Mouse (Mus musculus) spleen, adult 2 months (tissue): ENCODE data around the gene Lrrc25. TPM values are rescaled to one million over a fixed set of nuclear protein-coding genes. Genes with fewer than 3 reads are reported as not detected.
"Not testable (repeated sequence)": the region's sequence is repeated elsewhere in the genome, so short reads cannot be mapped to it uniquely, and the experiment has no call there.

Experiments
- DNase-seq, 2 experiments: peaks; one replicate each; pipeline versions ENCODE4 v3.0.0 to v3.0.0-alpha.2; 2012 to 2021; ENCODE audit warnings: low spot score in 2 of 2, low read depth in 1 of 2
- H3K27ac ChIP-seq: fragments of 200-500 bp; 2 replicates; pipeline ENCODE4 v1.5.1; 2012; ENCODE audit warnings: low read length, inconsistent platforms; ENCODE audit not compliant: insufficient read depth
- H3K27me3 ChIP-seq: fragments of 200-500 bp; 2 replicates; pipeline ENCODE4 v1.6.1; 2012; ENCODE audit warnings: mild to moderate bottlenecking, moderate library complexity, low read length, inconsistent platforms; ENCODE audit not compliant: control insufficient read depth, insufficient read depth
- H3K36me3 ChIP-seq: fragments of 200-500 bp; 2 replicates; pipeline ENCODE4 v1.6.1; 2012; ENCODE audit warnings: mild to moderate bottlenecking, low read length, inconsistent platforms; ENCODE audit not compliant: control insufficient read depth, insufficient read depth
- H3K4me1 ChIP-seq: fragments of 200-500 bp; 2 replicates; pipeline ENCODE4 v1.6.1; 2011; ENCODE audit warnings: inconsistent platforms; ENCODE audit not compliant: control insufficient read depth, insufficient read depth, insufficient read length
- H3K4me3 ChIP-seq: fragments of 200-500 bp; 2 replicates; pipeline ENCODE4 v1.5.1; 2011; ENCODE audit warnings: mild to moderate bottlenecking, inconsistent platforms; ENCODE audit not compliant: insufficient read depth, insufficient read length; ENCODE audit errors: extremely low read depth
- CTCF ChIP-seq: fragments of 200-500 bp; IDR thresholded peaks from 2 replicates; pipeline ENCODE4 v1.5.1; 2011; ENCODE audit warnings: mild to moderate bottlenecking, inconsistent platforms; ENCODE audit not compliant: insufficient read depth, insufficient read length, insufficient replicate concordance; ENCODE audit errors: extremely low read depth
- POLR2A ChIP-seq: fragments of 200-500 bp; IDR thresholded peaks from 2 replicates; pipeline ENCODE4 v1.6.1; 2011; ENCODE audit warnings: low read depth, low read length, inconsistent platforms
- WGBS: fragments of 180-500 bp; shearing (Covaris S2); methylation state at CpG from one replicate; pipeline ENCODE4 v1.1.7; 2018; 5-methylcytosine and 5-hydroxymethylcytosine counted together
- polyA plus RNA-seq: library from polyadenylated mRNA; depleted of rRNA; stranded (reverse); fragments of >200 nt; gene quantifications from 2 replicates; pipeline ENCODE4 v1.2.3, GENCODE M21; 2012

The Lrrc25 gene
- polyA plus RNA-seq, 1 experiment, result 41.6 TPM

DNA sequence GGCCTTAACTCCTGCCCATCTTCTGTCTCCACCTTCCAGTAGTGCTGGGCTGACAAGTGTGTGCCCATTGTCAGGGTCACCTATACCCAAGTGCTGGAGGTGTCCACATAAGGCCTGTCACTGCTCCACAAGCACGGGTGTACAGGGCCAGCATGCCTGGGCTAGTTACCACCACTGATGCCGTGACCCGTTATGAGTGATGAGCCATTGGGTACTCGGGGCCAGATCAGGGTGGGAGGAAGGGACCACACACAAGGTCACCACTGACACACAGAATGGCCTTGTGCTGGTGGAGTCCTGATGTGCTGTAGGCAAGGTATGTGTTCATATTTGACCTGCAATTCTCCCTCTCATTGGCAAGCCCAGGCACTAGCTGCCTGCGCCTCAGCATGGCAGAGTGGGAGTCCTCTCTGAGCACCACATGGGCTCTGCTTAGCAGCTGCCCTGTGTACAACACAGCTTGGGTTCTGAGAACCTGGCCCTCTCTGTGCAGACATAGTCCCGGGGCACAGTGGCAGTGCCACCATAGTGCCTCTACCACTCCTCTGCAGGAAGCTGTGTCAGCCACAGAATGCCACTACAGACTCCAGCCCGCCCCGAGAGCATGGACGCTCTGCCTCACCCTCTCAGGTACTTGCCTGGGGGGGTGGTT lies 31.2 kb upstream of the Lrrc25 start:
- Histone ChIP-seq H3K4me3 (no peak overlapping the region), H3K27me3 (no peaks in the 10 kb centered on the region), H3K27ac (no peak overlapping the region), H3K36me3 (peaks cover 35% of the 10 kb centered on the region), H3K4me1 (no peaks in the 10 kb centered on the region)
- TF ChIP-seq CTCF, result no peak
- TF ChIP-seq POLR2A, result no peak
- 95% methylated on average over 9 of the region's 9 CpGs for WGBS
- DNase-seq, result no peak

DNA sequence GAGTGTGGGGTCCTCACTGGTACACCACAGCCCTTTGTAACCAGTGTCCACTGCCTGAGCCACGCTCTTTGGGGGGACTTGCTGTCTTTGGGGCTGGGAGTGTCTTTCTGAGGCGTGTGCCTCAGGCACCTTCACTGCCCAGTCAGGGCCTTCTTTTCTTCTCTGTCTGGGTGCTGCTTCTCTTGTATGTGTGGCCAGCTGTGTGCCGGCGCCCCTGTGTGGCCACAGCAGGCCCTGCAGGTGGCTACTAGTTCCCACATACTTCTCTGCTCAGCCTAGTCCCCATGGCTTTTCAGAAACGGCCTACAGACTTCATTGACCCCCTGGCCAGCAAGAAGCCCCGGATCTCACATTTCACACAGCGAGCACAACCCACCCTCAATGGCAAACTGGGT lies 30.7 kb upstream of the Lrrc25 start:
- Histone ChIP-seq H3K36me3 (peaks cover 35% of the 10 kb centered on the region), H3K27me3 (no peaks in the 10 kb centered on the region), H3K4me3 (no peak overlapping the region), H3K27ac (no peak overlapping the region), H3K4me1 (no peaks in the 10 kb centered on the region)
- TF ChIP-seq POLR2A (no peak), CTCF (peak; percentile 82)
- peak in 1 of 2 experiments; percentile 49 for DNase-seq
- WGBS, result 58% methylated on average over 7 of the region's 7 CpGs

DNA sequence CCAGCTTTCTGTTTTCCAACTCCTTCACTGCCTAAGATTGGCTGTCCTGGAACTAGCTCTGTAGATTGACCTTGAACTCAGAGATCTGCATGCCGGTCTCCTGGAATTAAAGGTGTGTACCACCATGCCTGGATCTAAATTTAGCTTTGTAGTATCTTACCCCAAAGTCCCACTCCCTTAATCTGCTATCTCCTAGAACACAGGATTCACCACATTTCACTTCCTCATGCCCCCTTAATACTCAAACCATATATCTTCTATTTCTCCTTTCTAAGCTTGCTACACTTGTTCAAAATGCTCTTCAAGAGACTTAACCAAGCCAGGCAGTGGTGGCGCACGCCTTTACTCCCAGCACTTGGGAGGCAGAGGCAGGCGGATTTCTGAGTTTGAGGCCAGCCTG lies 28.0 kb upstream of the Lrrc25 start:
- WGBS, result 95% methylated on average over 4 of the region's 4 CpGs
- not testable (repeated sequence) for DNase-seq, H3K27me3 ChIP-seq, H3K4me1 ChIP-seq, H3K4me3 ChIP-seq, H3K27ac ChIP-seq
- H3K36me3 ChIP-seq, result peaks cover 24% of the 10 kb centered on the region

GRCm38 (mm10) chr8:70591569-70591968 lies 24.4 kb upstream of the Lrrc25 start:
- Histone ChIP-seq H3K36me3 (peaks cover 9% of the 10 kb centered on the region), H3K27me3 (no peaks in the 10 kb centered on the region), H3K4me1 (peaks cover 9% of the 10 kb centered on the region), H3K4me3 (no peak overlapping the region), H3K27ac (no peak overlapping the region)
- DNase-seq, result no peak
- TF ChIP-seq POLR2A (no peak), CTCF (no peak)
- 95% methylated on average over 12 of the region's 12 CpGs for WGBS

DNA sequence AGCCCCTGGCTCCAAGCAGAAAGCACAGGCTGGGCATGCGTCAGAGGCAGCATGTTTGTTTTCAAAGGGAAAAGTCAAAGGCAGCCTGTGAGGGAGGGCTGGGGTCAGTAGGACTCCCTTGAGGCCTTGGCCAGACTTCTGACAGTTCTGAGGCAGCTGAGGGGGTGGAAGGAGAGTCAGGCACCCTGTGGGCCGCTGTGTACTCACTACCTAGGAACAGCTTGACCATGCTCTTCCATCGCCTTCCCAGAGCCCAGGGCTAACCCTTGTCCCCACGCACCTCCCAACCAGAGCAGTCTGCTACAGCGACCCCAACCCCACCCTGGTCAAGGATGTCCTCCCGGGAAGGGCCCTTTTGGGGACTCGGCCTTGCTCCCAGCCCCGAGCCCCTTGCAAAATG lies 22.8 kb upstream of the Lrrc25 start:
- DNase-seq, result no peak
- no peak for TF ChIP-seq CTCF
- TF ChIP-seq POLR2A, result no peak
- 85% methylated on average over 8 of the region's 8 CpGs for WGBS
- no peaks in the 10 kb centered on the region for H3K27me3 ChIP-seq
- peaks cover 9% of the 10 kb centered on the region for H3K4me1 ChIP-seq
- no peak overlapping the region for H3K4me3 ChIP-seq
- H3K36me3 ChIP-seq, result peaks cover 18% of the 10 kb centered on the region
- peak overlapping the region; percentile 49; the same call in 1 of the 2 replicates for H3K27ac ChIP-seq

DNA sequence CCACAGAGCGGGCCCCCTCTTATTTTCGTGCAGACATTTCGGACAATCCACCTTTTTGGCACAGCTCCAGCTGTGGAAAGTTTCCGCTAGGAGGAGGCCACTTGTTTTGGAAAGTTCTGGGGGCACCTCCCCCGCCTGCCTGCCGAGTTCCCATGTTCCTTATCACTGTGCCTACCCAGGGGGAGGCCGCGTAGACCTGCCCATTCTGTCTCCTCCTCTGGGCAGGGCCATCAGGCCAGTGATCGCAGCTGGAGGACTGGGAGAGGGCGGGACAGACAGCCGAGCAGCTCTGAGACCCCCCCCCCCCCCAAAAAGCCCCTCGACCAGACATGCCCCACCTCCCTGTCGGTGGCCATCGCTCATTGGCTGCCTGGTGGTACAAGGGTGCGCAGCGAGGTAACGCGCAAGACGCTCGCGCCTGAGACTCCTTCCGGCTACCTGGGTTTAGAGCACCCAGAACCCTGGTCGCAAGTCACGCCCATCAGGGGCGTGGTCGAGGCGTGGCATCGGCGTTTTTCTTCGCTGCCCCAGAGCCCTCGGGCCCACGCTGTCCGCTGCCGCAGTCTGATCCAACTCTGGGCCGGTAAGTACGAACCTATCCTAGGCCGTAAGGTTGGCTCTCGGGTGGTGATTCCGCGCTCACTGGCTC lies 21.9 kb upstream of the Lrrc25 start, which contains the start of gene Isyna1:
TSS of gene Isyna1 (plus strand) at position 413 of the 649 bp plus-strand sequence.
- TF ChIP-seq CTCF, result no peak
- TF ChIP-seq POLR2A, result peak; percentile 50
- Histone ChIP-seq H3K36me3 (peaks cover 21% of the 10 kb centered on the region), H3K4me1 (peaks cover 9% of the 10 kb centered on the region), H3K27ac (peak within 1 kb of the TSS; percentile 77), H3K4me3 (peak within 1 kb of the TSS; percentile 78), H3K27me3 (no peaks in the 10 kb centered on the region)
- DNase-seq, result peak; percentile 84 to 91
- WGBS, result under 1% methylated on average over 37 of the region's 40 CpGs
